Mouse (Mus musculus) intestine, embryonic 16.5 days (tissue): Measurements from ENCODE around the gene Pgk1. TPM values are rescaled to one million over a fixed set of nuclear protein-coding genes. Genes with fewer than 3 reads are reported as not detected.
A peak's percentile ranks its signal among the peaks of the same experiment; 100 is the strongest.

Experiments
- ATAC-seq: fragments of 200-750 bp; cut with Nextera tagmentation; 2 replicates; pipeline ENCODE4 v1.8.0; 2017; ENCODE audit warnings: moderate TSS enrichment, moderate library complexity
- H3K27ac ChIP-seq: fragments of 300-500 bp; sonication (generic); 2 replicates; pipeline ENCODE4 v1.5.1; 2014; ENCODE audit warnings: mild to moderate bottlenecking, low read length
- H3K27me3 ChIP-seq: fragments of 300-500 bp; sonication (generic); replicated peaks from 2 replicates; pipeline ENCODE4 v1.6.1; 2014; ENCODE audit warnings: low read length, control low read depth, mixed read lengths; ENCODE audit not compliant: control insufficient read depth, insufficient read depth
- H3K36me3 ChIP-seq: fragments of 300-500 bp; sonication (generic); 2 replicates; pipeline ENCODE4 v1.6.1; 2014; ENCODE audit warnings: low read length, control low read depth; ENCODE audit not compliant: control insufficient read depth, insufficient read depth
- H3K4me1 ChIP-seq: fragments of 300-500 bp; sonication (generic); 2 replicates; pipeline ENCODE4 v1.6.1; 2014; ENCODE audit warnings: low read length, control low read depth, mixed read lengths; ENCODE audit not compliant: control insufficient read depth, insufficient read depth
- H3K4me2 ChIP-seq: fragments of 300-500 bp; sonication (generic); 2 replicates; pipeline ENCODE4 v1.6.1; 2014; ENCODE audit warnings: low read depth, low read length, control low read depth
- H3K4me3 ChIP-seq: fragments of 300-500 bp; sonication (generic); 2 replicates; pipeline ENCODE4 v1.5.1; 2014; ENCODE audit warnings: mild to moderate bottlenecking, low read length
- H3K9ac ChIP-seq: fragments of 300-500 bp; sonication (generic); 2 replicates; pipeline ENCODE4 v1.6.1; 2014; ENCODE audit warnings: low read depth, low read length
- H3K9me3 ChIP-seq: fragments of 300-500 bp; sonication (generic); 2 replicates; pipeline ENCODE4 v1.6.1; 2016; ENCODE audit warnings: low read length, control low read depth; ENCODE audit not compliant: control insufficient read depth
- WGBS: fragments of 180-500 bp; shearing (Covaris S2); extraction: QIAGEN DNeasy Blood & Tissue Kit; methylation state at CpG from one replicate; pipeline ENCODE4 v1.1.7; 2014; 5-methylcytosine and 5-hydroxymethylcytosine counted together
- polyA plus RNA-seq: library from polyadenylated mRNA; unstranded; fragments of >200 nt; fragmentation: Nextera tagmentation; extraction: Ambion mirVana; gene quantifications from 2 replicates; pipeline ENCODE4 v1.2.1, GENCODE M21; 2015

The Pgk1 gene
- 533 and 567 TPM in 2 replicates for polyA plus RNA-seq

DNA sequence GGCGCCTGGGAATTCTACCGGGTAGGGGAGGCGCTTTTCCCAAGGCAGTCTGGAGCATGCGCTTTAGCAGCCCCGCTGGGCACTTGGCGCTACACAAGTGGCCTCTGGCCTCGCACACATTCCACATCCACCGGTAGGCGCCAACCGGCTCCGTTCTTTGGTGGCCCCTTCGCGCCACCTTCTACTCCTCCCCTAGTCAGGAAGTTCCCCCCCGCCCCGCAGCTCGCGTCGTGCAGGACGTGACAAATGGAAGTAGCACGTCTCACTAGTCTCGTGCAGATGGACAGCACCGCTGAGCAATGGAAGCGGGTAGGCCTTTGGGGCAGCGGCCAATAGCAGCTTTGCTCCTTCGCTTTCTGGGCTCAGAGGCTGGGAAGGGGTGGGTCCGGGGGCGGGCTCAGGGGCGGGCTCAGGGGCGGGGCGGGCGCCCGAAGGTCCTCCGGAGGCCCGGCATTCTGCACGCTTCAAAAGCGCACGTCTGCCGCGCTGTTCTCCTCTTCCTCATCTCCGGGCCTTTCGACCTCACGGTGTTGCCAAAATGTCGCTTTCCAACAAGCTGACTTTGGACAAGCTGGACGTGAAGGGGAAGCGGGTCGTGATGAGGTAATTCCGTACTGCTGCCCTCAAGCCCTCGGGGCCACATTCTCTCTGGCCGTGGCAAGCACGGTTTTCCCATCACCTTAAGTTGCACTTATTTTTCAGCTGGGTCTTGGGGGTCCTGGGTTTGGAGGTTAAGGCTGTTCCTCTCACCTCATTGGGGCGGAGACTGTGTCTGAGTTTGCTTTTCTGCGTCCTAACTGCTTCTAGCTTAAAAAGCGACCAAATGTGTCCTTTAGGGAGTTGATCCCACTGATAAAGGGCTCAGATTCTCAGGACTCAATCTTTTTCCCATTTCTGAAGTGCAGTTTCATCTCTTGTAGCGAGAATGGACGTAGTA is at the start of gene Pgk1:
TSS of gene Pgk1 (plus strand) at position 388 of the 937 bp plus-strand sequence.
- H3K4me3 ChIP-seq = peak within 1 kb of the TSS; percentile 59
- H3K27me3 ChIP-seq = no peaks in the 10 kb centered on the region
- 0 out of 2 replicates have a peak, but pooled peaks cover 5% of the 10 kb centered on the region for H3K4me1 ChIP-seq
- H3K27ac ChIP-seq = peak within 1 kb of the TSS; percentile 87
- H3K9ac ChIP-seq = peak within 1 kb of the TSS; percentile 71
- ATAC-seq = peak; percentile 96
- peak within 1 kb of the TSS; percentile 62 for H3K4me2 ChIP-seq
- WGBS = 10% methylated on average over 49 of the region's 55 CpGs
- no peaks in the 10 kb centered on the region for H3K36me3 ChIP-seq
- no peaks in the 10 kb centered on the region for H3K9me3 ChIP-seq

DNA sequence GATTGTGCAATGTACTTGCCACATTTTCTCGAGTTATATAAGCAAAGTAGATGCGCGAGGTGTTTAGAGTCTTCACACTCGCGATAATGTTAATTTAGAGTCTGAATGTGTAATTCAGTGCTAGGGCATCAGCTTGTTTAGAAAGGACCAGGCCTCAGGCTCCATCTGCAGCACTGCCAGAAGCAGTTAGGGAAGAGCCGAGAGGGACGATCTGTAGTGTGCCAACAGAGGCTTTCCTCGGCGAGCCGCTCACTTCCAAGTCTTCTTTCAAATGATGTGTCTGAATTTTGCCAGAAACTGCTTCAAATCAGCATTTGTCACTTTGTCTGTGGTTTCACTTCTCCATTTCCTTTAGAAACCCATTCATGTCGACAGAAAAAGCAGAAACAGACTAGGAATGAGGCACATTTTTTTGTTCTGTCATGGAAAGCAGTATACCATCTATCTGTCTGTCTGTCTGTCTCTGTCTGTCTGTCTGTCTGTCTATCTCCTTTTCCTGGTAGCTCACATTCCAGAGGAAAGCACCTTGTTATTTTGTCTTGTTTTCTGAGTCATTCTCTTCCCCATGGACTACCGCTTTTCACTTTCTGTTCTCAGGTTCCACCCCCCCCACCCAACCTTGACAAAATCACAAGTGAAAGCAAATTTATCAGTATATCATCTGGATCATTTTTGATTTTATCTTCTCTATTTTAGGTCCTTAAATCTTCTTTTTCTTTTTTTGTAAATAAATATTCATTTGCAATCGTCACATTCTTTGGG is 47.4 kb upstream of the Pgk1 start:
- WGBS = 75% methylated on average over 13 of the region's 13 CpGs
- Histone ChIP-seq H3K36me3 (no peaks in the 10 kb centered on the region), H3K4me3 (no peak overlapping the region), H3K9me3 (no peaks in the 10 kb centered on the region), H3K27ac (no peak overlapping the region), H3K4me1 (no peaks in the 10 kb centered on the region), H3K9ac (no peak overlapping the region), H3K4me2 (no peak overlapping the region), H3K27me3 (no peaks in the 10 kb centered on the region)
- no peak for ATAC-seq

DNA sequence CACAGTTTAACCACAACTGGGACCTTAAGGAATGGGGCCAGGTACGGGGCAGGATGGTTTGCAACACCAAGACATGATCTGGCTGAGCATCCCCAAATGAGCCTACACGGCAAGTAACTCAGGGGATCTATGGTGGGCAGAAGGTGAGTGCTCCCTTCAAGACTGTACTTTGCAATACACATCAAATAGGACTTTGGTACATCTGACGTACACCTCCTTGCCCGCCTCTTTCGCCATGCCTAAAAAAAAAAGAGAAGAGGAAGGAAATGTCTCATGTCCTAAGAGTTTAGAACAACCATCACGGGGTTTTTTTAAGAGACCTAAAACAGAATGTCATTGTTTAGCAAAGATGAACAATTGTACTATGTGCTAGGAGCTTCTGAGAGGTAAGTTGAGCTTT is 44.0 kb upstream of the Pgk1 start, which contains the start of gene Tlr13:
TSS of gene Tlr13 (plus strand) at position 269 of the 400 bp plus-strand sequence.
- no peak within 1 kb of the TSS for H3K4me2 ChIP-seq
- H3K4me1 ChIP-seq = no peaks in the 10 kb centered on the region
- no peak for ATAC-seq
- no peak within 1 kb of the TSS for H3K4me3 ChIP-seq
- no peaks in the 10 kb centered on the region for H3K36me3 ChIP-seq
- WGBS = 85% methylated on average over 6 of the region's 6 CpGs
- no peak within 1 kb of the TSS for H3K27ac ChIP-seq
- H3K9me3 ChIP-seq = no peaks in the 10 kb centered on the region
- no peaks in the 10 kb centered on the region for H3K27me3 ChIP-seq
- no peak within 1 kb of the TSS for H3K9ac ChIP-seq

DNA sequence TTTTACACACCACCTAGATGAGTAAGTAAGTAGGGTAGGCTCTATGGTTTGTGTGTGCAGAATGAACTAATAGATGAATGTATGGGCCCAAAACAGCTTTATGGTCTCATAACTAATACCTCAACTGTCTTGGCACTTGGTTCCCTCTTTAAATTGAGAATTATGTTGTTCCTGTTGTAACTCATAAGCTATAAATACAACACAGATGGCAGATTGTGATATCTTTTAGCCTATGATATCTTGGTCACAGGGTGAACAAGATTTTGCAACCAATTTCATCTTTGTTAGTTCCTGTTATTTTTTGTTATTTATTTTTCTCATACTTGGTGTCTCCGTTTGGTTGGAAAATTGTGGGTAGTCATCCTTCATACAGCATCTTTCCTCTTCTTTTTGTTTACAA is 38.7 kb upstream of the Pgk1 start:
- no peak overlapping the region for H3K4me3 ChIP-seq
- no peak for ATAC-seq
- H3K4me2 ChIP-seq = no peak overlapping the region
- H3K27me3 ChIP-seq = no peaks in the 10 kb centered on the region
- WGBS = 91% methylated on average over 1 of the region's 1 CpGs
- no peak overlapping the region for H3K9ac ChIP-seq
- no peaks in the 10 kb centered on the region for H3K4me1 ChIP-seq
- no peak overlapping the region for H3K27ac ChIP-seq
- no peaks in the 10 kb centered on the region for H3K9me3 ChIP-seq
- H3K36me3 ChIP-seq = no peaks in the 10 kb centered on the region

DNA sequence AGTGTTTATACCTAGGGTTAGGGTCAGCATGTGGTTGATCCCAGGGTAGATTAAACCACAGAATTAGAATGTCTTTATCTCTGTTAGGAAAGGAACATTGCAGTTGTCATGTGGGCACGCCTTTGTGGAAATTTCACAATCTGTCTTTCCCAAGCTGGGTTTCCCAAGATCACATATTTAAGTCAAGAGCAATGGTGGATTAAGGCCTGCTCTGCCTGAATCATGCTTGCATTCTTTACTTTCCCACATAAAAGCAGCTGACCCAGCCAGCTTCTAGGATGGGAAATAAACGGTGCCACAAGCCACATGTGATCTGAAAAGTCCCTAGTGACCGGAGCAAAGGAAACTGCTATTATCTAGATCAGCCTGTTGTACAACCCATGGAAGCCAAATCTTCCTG is 37.4 kb upstream of the Pgk1 start:
- no peak overlapping the region for H3K4me3 ChIP-seq
- no peak overlapping the region for H3K9ac ChIP-seq
- H3K36me3 ChIP-seq = no peaks in the 10 kb centered on the region
- no peaks in the 10 kb centered on the region for H3K9me3 ChIP-seq
- 76% methylated on average over 3 of the region's 3 CpGs for WGBS
- H3K27ac ChIP-seq = no peak overlapping the region
- no peak for ATAC-seq
- H3K27me3 ChIP-seq = no peaks in the 10 kb centered on the region
- H3K4me1 ChIP-seq = no peaks in the 10 kb centered on the region
- H3K4me2 ChIP-seq = no peak overlapping the region

DNA sequence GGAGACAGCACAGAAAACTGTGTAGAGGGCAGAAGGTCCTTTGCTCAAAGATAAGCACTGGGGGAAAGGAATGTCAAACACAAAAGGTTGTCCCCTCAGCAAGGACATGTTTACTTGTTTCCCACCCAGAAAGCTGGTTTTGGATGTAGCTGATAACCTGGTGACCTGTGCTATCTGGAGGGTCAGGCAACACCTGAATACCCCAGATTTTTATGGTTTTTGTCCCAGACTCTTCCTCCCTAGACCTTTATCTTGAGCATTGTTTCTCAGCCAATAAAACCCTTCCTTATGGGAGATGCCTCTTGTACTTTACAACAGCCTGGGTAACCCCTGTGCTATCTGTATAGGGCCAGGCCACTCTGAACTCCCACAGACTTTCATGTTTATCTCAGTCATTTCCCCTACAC is 32.7 kb upstream of the Pgk1 start:
- no peaks in the 10 kb centered on the region for H3K9me3 ChIP-seq
- H3K4me2 ChIP-seq = no peak overlapping the region
- no peak overlapping the region for H3K9ac ChIP-seq
- H3K36me3 ChIP-seq = no peaks in the 10 kb centered on the region
- H3K27me3 ChIP-seq = no peaks in the 10 kb centered on the region
- H3K27ac ChIP-seq = no peak overlapping the region
- no peak overlapping the region for H3K4me3 ChIP-seq
- no peak for ATAC-seq
- no peaks in the 10 kb centered on the region for H3K4me1 ChIP-seq

DNA sequence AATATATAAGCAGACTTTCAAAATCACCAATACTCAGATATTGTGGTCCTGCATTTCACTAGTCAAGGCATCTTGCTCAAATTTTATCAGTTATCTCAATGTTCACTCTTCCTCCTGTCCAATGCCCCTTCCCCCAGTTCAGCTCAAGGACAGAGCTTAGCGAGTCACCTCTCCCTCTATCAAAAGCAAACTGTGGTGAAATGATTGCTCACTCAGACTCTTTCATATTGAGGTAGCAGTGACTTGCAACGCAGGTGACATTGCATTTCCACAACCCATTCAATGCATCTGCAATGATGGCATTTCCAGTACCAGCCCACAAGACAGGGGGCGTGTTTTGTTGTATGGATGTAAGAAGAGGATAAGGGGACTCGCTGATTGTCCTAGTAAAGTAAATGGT is 31.0 kb upstream of the Pgk1 start:
- no peak for ATAC-seq
- 66% methylated on average over 4 of the region's 4 CpGs for WGBS

DNA sequence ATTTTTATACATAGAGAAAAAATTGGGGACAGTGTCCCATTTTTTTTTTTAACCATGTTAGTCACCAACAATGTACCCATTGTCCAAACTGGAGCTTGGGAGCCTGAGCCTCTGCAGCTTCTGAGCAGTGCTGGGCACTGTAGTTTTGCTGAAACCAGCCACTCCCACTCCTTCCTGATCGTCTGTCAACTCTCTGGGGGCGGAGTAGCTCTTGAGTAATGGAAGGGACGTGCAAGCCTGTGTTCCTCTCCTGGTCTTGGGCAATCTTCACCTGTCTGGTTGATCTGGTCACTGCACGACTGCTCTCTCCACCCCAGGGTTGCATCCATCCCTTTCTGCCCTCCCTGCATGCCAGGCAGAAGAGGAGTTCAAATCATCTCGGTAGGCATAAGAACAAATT is 22.9 kb upstream of the Pgk1 start:
- Histone ChIP-seq H3K4me1 (no peaks in the 10 kb centered on the region), H3K9me3 (no peaks in the 10 kb centered on the region), H3K36me3 (no peaks in the 10 kb centered on the region), H3K27ac (no peak overlapping the region), H3K4me3 (no peak overlapping the region), H3K4me2 (no peak overlapping the region), H3K9ac (no peak overlapping the region), H3K27me3 (no peaks in the 10 kb centered on the region)
- WGBS = 44% methylated on average over 5 of the region's 5 CpGs
- peak; percentile 91 for ATAC-seq

More for the DNA sequence above, 31.0 kb upstream of the Pgk1 start:
- H3K4me2 ChIP-seq = no peak overlapping the region
- no peaks in the 10 kb centered on the region for H3K27me3 ChIP-seq
- H3K27ac ChIP-seq = no peak overlapping the region
- no peak overlapping the region for H3K4me3 ChIP-seq
- H3K9ac ChIP-seq = no peak overlapping the region
- H3K4me1 ChIP-seq = no peaks in the 10 kb centered on the region
- no peaks in the 10 kb centered on the region for H3K9me3 ChIP-seq
- no peaks in the 10 kb centered on the region for H3K36me3 ChIP-seq

DNA sequence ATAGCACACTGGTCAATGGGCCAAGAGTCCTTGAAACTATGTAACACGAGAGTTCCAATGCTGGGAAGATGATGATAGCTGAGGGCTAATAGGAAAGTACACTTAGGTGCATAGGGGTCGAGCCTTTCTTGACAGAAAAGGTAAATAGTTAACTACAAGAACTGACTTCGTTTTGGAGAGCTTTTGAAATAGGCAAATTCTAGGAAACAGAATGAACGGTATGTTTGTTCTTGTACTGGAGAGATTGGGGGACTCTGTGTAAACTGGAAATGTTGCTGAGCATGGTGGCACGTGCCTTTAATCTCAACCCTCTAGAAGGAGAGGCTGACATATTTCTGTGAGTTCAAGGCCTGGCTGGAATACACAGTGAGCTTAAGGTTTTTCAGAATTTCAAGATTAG is 22.3 kb upstream of the Pgk1 start:
- Histone ChIP-seq H3K9me3 (no peaks in the 10 kb centered on the region), H3K4me3 (no peak overlapping the region), H3K27ac (no peak overlapping the region), H3K4me2 (no peak overlapping the region), H3K27me3 (no peaks in the 10 kb centered on the region), H3K4me1 (no peaks in the 10 kb centered on the region), H3K9ac (no peak overlapping the region), H3K36me3 (no peaks in the 10 kb centered on the region)
- WGBS = 62% methylated on average over 5 of the region's 5 CpGs
- no peak for ATAC-seq
